Mouse (Mus musculus) hindbrain, embryonic 10.5 days (tissue): Measurements from ENCODE around the gene Kcna5. TPM values are rescaled to one million over a fixed set of nuclear protein-coding genes. Genes with fewer than 3 reads are reported as not detected.

Source experiments
- DNase-seq: peaks from one replicate; pipeline ENCODE4 v3.0.0-alpha.2; 2017; ENCODE audit warnings: low spot score
- H3K27ac ChIP-seq: fragments of 300-500 bp; sonication (generic); 2 replicates; pipeline ENCODE4 v1.5.1; 2016; ENCODE audit warnings: mild to moderate bottlenecking, moderate library complexity
- H3K27me3 ChIP-seq: fragments of 300-500 bp; sonication (generic); 2 replicates; pipeline ENCODE4 v1.6.1; 2016; ENCODE audit warnings: mild to moderate bottlenecking; ENCODE audit not compliant: poor library complexity, insufficient read depth, severe bottlenecking
- H3K36me3 ChIP-seq: fragments of 300-500 bp; sonication (generic); 2 replicates; pipeline ENCODE4 v1.6.1; 2016; ENCODE audit warnings: mild to moderate bottlenecking, moderate library complexity
- H3K4me1 ChIP-seq: fragments of 300-500 bp; sonication (generic); replicated peaks from 2 replicates; pipeline ENCODE4 v1.6.1; 2016; ENCODE audit warnings: mild to moderate bottlenecking
- H3K4me3 ChIP-seq: fragments of 300-500 bp; sonication (generic); 2 replicates; pipeline ENCODE4 v1.5.1; 2016; ENCODE audit warnings: mild to moderate bottlenecking, moderate library complexity
- H3K9me3 ChIP-seq: fragments of 300-500 bp; sonication (generic); 2 replicates; pipeline ENCODE4 v1.6.1; 2016; ENCODE audit warnings: mild to moderate bottlenecking, moderate library complexity
- WGBS: fragments of 180-500 bp; shearing (Covaris S2); methylation state at CpG from one replicate; pipeline ENCODE4 v1.1.7; 2016; 5-methylcytosine and 5-hydroxymethylcytosine counted together
- polyA plus RNA-seq: library from polyadenylated mRNA; unstranded; fragments of >200 nt; fragmentation: Nextera tagmentation; extraction: Ambion mirVana; gene quantifications from 2 replicates; pipeline ENCODE4 v1.2.1, GENCODE M21; 2016

Kcna5 gene
- polyA plus RNA-seq, 1 experiment from 2014 or later, result 3.7 TPM

DNA sequence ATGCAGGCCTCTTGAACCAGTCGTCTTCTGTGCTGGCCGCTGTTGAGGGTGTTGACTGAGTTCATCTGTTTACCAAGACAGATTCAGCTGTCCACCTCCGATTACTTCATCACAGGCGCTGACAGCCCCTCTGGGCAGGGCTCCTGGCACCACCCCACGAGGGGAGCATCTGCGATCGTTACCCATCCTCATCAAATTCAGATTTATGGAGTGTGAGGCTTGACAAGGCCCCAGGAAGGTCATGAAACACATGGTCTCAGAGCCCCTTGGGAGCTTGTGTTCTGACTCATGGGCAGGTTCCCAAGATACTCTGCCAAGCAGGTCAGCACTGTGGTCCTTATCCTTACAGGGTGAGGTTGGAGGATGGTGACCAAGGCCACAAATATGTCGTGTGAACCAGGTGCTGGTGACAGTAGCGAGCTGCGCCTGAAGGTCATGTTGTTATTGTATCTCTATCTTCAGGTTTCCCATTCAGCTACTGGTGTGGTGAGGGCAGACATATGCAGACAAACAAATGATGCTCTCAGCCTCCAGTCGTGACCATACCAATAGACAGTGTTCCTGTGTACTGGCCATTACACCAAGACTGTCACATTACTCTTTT, 51.8 kb downstream of the Kcna5 start:
- 85% methylated on average over 11 of the region's 11 CpGs for WGBS
- Histone ChIP-seq H3K36me3 (no peaks in the 10 kb centered on the region), H3K27ac (no peak overlapping the region), H3K9me3 (no peaks in the 10 kb centered on the region), H3K4me1 (peaks cover 11% of the 10 kb centered on the region; the same call in 1 of the 2 replicates), H3K27me3 (0 out of 2 replicates have a peak, but pooled peaks cover under 1% of the 10 kb centered on the region), H3K4me3 (no peak overlapping the region)
- no peak for DNase-seq

Other genes starting within 250 kb of the Kcna5 start
- 0.64 and 0.83 TPM in 2 replicates for gene Kcna1, start 111.0 kb upstream of the Kcna5 start, polyA plus RNA-seq
- gene Kcna6, start 205.3 kb upstream of the Kcna5 start, polyA plus RNA-seq, result 5.7 and 6.7 TPM in 2 replicates